Mouse (Mus musculus) ES-Bruce4 (cell line): ENCODE data around the gene Dlgap1. TPM values are rescaled to one million over a fixed set of nuclear protein-coding genes. Genes with fewer than 3 reads are reported as not detected.

Source experiments
- H3K27ac ChIP-seq: 2 replicates; pipeline ENCODE4 v1.5.1; 2012; ENCODE audit warnings: low read length, inconsistent platforms; ENCODE audit not compliant: insufficient read depth
- H3K27me3 ChIP-seq: 2 replicates; pipeline ENCODE4 v1.6.1; 2012; ENCODE audit warnings: mild to moderate bottlenecking, low read length, inconsistent platforms; ENCODE audit not compliant: control insufficient read depth, poor library complexity, insufficient read depth, severe bottlenecking
- H3K36me3 ChIP-seq: 2 replicates; pipeline ENCODE4 v1.6.1; 2012; ENCODE audit warnings: inconsistent platforms, mild to moderate bottlenecking, low read length, moderate library complexity; ENCODE audit not compliant: control insufficient read depth, poor library complexity, insufficient read depth, severe bottlenecking
- H3K4me1 ChIP-seq: one replicate; pipeline ENCODE4 v1.8.1; 2011; ENCODE audit warnings: low read length; ENCODE audit not compliant: control insufficient read depth, insufficient read depth
- H3K4me3 ChIP-seq: 2 replicates; pipeline ENCODE4 v1.5.1; 2011; ENCODE audit warnings: low read depth, mild to moderate bottlenecking, low read length
- H3K9ac ChIP-seq: 2 replicates; pipeline ENCODE4 v1.6.1; 2012; ENCODE audit warnings: low read depth, mild to moderate bottlenecking, inconsistent platforms; ENCODE audit not compliant: poor library complexity, severe bottlenecking
- H3K9me3 ChIP-seq: replicated peaks from 2 replicates; pipeline ENCODE4 v1.6.1; 2012; ENCODE audit warnings: mild to moderate bottlenecking, low read length, inconsistent platforms; ENCODE audit not compliant: control insufficient read depth, poor library complexity, insufficient read depth, severe bottlenecking
- CTCF ChIP-seq: IDR thresholded peaks from one replicate; pipeline ENCODE4 v1.8.1; 2011; ENCODE audit warnings: low read depth, low read length
- EP300 ChIP-seq: IDR thresholded peaks from 2 replicates; pipeline ENCODE4 v1.6.1; 2011; ENCODE audit warnings: low read depth, low read length; ENCODE audit not compliant: insufficient read depth
- POLR2A ChIP-seq: IDR thresholded peaks from one replicate; pipeline ENCODE4 v1.8.1; 2011; ENCODE audit warnings: low read length; ENCODE audit not compliant: insufficient read depth
- polyA plus RNA-seq: library from polyadenylated mRNA; stranded (reverse); fragments of >200 nt; gene quantifications from 2 replicates; pipeline ENCODE4 v1.2.4, GENCODE M21; 2011; ENCODE audit warnings: low read depth; ENCODE audit not compliant: missing spikeins, insufficient read depth, insufficient read length

Dlgap1 gene
- polyA plus RNA-seq, 1 experiment, result 1.2 TPM

DNA sequence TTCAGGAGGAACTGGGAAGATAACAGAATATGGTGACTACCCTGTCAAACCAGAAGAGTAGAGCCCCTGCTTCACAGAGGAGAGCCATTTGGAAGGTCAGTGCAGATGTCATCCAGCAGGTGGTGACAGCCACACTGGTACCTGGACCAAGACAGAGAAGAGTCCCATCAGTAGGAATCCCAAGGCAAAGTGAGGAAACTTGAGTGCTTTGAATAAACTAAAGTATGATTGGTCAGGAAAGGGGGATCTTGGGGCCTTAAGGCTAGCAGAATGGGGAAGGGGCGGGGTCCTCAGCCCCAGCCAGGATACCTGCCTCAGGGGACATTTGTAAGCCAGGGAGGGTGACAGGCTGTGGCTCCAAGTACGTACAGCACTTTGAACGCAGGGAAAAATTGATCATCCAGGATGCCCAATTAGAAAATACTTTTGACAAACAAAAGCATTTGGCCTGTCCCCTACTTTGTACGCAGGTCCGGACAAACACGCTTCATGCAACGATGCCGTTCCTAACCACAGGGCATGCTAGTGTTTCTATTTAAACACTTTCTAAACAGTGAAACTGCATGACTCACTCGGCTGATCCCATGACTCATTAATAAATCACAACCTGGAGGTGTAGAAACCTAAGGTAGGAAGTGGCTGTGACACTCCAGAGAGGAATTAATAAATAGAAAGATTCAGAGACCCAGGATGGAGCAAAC is 777.7 kb downstream of the Dlgap1 start:
- no peaks in the 10 kb centered on the region for H3K9me3 ChIP-seq
- H3K27me3 ChIP-seq, result no peaks in the 10 kb centered on the region
- no peak for TF ChIP-seq POLR2A
- TF ChIP-seq CTCF, result peak; percentile 52
- TF ChIP-seq EP300, result peak; percentile 76
- peak overlapping the region; percentile 95 for H3K27ac ChIP-seq
- H3K9ac ChIP-seq, result peak overlapping the region; percentile 57
- no peaks in the 10 kb centered on the region for H3K36me3 ChIP-seq
- no peak overlapping the region for H3K4me3 ChIP-seq
- peaks cover 5% of the 10 kb centered on the region for H3K4me1 ChIP-seq

DNA sequence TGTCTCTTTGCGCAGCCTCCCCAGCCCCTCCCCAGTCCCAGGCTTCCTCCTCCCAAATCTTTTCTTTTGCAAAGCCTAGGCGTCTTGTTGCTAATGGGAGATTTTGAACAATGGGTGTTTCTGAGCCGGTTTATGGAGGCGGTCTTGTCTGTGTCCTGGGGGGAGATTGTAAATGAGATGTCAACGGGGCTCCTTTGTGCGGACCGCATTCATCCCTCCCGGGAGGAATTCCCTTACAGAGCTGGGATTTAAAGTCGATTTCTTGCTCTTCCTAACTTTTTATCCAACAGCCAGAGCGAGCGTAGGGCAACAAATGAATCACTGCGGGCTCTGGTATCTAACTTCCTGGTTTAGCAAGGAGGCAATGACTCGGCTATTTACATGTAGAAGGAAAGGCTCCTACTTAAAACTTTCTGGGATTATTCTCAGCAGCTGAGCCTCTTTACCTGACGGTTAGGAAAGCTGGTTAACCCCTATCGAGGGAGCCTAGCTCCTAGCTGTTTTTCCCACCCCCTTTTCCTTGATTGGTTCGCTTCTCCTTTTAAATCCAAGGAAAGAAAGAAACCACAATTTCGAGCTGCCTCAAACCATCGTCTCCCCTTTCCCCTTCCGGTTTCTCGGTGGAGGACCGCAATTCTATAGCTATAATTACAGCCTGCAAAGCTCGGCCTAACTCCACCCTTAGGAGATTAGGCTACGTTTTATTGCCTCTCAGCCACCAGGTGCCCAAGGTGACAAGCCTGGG is 779.0 kb downstream of the Dlgap1 start:
- Histone ChIP-seq H3K27ac (peak overlapping the region; percentile 99), H3K9ac (peak overlapping the region; percentile 53), H3K36me3 (no peaks in the 10 kb centered on the region), H3K9me3 (no peaks in the 10 kb centered on the region), H3K4me1 (peaks cover 5% of the 10 kb centered on the region), H3K4me3 (peak overlapping the region; percentile 34), H3K27me3 (no peaks in the 10 kb centered on the region)
- TF ChIP-seq CTCF (no peak), EP300 (peak; percentile 94)

DNA sequence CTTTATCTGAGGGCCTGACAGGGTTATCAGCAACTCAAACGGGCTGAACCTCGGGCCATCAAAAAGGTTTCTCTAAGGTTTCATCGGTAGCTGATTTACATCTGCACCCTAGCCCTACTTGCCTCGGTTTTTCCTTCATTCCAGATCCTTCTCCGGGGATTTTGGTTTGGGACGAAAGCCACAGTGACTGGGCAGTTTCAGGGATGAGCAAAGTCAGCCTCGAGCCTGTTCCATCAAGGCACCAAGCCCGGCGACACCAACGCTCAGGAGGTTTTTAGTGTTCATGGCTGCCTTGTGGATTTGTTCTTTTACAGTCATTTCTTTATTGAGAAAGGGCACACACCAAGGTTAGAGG is 779.6 kb downstream of the Dlgap1 start:
- peaks cover 8% of the 10 kb centered on the region for H3K4me1 ChIP-seq
- peak overlapping the region; percentile 34 for H3K4me3 ChIP-seq
- H3K9me3 ChIP-seq, result no peaks in the 10 kb centered on the region
- no peaks in the 10 kb centered on the region for H3K27me3 ChIP-seq
- H3K9ac ChIP-seq, result peak overlapping the region; percentile 53
- TF ChIP-seq EP300, result no peak
- H3K36me3 ChIP-seq, result no peaks in the 10 kb centered on the region
- peak overlapping the region; percentile 99 for H3K27ac ChIP-seq

DNA sequence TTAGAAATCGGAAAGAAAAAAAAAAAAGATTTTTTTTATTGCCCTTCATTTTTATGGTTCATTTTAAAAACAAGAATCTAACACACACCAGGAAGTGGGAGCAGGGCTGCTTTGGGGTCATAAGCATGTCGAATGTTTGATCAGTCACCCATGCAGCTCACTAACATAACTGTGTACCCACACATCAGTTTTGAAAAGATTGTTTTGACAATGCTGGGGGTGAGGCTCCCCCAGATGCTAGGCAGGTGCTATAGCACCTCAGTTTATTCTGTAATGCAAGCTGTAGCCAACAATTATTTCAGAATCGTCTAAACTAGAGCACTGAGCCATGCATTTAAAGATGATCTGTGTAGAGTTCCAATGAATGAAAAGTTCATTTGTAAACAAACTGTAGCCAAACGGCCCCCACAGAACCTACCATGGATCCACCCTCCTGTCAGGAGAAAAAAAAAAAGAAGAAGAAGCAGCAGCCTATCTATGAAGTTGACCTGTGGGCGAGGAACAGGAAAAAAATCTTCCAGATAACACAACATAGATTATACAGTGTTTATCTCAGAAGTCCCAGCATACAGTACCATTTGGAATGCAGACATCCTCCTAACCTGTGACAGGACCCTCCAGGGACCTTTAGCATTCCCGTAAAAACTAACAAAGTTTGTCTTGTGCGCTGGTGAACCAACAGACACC is 780.2 kb downstream of the Dlgap1 start:
- TF ChIP-seq CTCF (no peak), POLR2A (no peak), EP300 (no peak)
- H3K9ac ChIP-seq, result peak overlapping the region; percentile 53
- no peaks in the 10 kb centered on the region for H3K9me3 ChIP-seq
- H3K36me3 ChIP-seq, result no peaks in the 10 kb centered on the region
- H3K4me1 ChIP-seq, result peaks cover 12% of the 10 kb centered on the region
- H3K27me3 ChIP-seq, result no peaks in the 10 kb centered on the region
- peak overlapping the region; percentile 99 for H3K27ac ChIP-seq
- peak overlapping the region; percentile 34 for H3K4me3 ChIP-seq

DNA sequence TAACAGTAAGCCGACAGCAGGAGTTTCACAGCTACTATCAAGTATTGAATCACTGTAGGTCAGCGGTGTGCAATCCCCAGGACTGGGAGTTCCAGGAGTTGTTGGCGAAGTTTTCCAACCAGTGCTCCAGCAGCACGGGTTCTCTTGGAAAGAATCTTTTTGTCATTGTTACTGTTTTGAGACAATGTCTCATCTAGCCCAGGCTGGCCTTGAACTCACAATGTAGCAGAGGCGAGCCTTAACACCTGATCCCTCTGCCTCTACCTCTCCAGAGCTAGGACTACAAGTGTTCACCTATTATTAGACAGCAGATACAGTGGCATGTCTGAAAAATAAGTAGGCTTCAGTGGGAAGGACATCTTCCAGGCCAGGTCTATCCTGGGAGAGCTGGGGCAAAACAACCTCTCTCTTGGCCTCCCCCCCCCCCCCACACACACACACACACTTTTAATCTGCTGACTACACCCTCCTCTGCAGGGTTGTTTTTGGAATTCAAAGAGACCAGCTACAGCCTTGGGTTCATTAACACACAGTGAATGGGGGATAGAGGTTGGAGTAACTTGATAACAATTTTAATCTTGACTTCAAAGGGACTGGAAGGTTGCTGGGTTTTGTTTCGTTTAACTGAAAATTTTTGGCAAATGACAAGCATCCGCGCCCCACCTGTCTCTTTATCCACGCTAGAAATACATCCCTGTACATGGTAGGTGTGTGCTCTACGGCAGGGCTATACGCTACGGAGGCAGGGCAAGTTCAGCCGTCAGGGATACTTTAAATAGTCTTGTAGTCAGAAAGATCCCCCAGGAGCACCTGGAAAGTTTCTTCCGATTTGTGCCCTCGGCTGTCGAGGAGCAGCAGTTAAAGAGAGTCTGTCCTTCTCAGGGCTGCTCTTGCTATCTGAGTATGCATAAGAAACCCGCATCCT is 781.6 kb downstream of the Dlgap1 start:
- Histone ChIP-seq H3K4me1 (peaks cover 14% of the 10 kb centered on the region), H3K4me3 (peak overlapping the region; percentile 62), H3K36me3 (no peaks in the 10 kb centered on the region), H3K27ac (peak overlapping the region; percentile 96), H3K9me3 (no peaks in the 10 kb centered on the region), H3K9ac (peak overlapping the region; percentile 93), H3K27me3 (no peaks in the 10 kb centered on the region)
- no peak for TF ChIP-seq EP300
- no peak for TF ChIP-seq CTCF
- no peak for TF ChIP-seq POLR2A
